Mouse (Mus musculus) retina, postnatal 1 day (tissue): ENCODE data around the gene Aldh3a1.

Experiments used
- DNase-seq: peaks from one replicate; pipeline ENCODE4 v3.0.0-alpha.2; 2012

Aldh3a1 gene

DNA sequence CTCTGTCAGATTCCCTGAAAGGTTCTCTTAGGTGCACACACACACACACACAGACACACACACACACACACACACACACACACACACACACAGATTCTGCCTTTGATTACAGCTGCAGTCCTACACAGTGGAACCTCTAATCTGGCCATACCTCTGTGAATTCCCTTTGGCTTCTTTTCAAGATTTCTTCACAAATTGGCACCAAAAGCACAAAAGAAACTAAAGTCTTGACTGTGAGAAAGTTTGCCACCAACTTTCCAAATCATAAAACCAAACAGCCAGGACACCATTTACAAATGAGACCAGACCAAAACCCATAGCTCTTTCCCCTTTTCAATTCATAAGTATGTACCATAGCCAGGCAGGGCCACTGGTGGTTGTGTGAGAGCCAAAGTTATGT lies 9.4 kb upstream of the Aldh3a1 start:
- DNase-seq, result no peak

DNA sequence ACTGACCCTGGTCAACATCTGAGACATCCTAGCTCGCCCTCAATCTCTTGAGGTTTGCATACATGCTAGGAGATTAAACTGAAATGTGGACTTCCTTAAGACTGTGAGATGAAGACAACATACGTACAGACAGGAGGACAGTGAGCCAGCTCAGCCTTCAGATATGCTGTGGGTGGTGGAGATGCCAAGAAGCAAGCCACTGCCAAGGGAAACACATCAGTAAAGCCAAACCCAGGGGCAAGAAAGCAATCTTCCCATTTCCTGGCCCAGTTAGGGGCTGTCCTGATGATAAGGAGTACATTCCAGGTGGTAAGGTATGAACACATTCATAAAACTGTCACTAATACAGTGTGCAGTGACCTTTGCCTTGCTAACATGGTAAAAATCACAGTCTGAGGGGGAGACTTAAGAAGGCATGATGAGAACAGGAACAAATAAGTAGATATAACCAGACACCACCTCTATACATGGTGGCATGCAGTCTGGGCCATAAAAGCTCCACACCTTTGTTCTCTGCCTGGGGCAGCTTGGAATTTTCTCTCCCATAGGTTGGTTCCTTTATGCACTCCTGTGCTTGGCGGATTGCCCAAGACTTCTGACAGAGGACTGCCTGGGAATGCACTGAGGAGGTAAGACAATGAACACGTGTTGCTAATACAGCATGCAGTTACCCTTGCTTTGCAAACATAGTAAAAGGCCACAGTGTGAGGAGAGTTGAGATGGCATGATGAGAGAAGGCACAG lies 7.5 kb upstream of the Aldh3a1 start:
- no peak for DNase-seq

DNA sequence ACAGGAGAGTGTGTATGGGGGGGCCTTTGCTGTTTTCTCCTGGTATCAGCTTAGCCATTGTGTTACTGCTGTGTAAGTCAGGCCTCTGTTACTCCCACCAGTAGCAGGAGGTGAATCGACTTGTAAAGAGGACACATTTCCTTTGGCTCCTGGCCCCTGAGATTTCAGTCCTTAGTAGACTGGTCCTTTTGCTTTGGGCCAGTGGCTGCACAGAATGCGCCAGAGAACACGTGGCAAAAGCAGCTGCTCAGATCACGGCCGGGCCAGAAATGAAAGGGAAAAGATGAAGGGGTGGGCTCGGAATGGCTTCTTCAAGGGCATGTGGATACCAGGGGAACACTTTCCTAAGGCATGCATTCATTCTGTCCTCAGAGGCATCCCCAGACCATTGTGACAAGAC lies 5.2 kb upstream of the Aldh3a1 start:
- DNase-seq, result no peak

DNA sequence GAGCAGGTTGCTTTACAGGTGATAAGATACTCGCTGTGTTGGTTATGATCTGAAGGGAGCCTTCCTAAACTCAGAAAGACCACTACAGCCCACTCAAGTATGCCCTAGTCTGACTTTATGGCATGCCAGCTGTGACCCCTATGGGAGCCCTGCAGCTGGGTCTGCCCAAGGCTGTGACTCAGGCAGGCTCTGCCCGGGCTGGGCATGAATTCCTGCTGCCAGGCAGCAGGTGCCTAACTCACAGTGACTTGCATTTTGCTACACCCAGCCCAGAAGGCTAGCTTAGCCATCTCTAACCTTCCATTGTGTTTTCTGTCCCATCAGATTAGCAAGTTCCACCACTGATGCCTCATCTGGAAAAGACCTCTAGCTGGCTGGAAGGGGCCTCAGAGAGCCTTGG lies 4.5 kb upstream of the Aldh3a1 start:
- DNase-seq, result no peak

DNA sequence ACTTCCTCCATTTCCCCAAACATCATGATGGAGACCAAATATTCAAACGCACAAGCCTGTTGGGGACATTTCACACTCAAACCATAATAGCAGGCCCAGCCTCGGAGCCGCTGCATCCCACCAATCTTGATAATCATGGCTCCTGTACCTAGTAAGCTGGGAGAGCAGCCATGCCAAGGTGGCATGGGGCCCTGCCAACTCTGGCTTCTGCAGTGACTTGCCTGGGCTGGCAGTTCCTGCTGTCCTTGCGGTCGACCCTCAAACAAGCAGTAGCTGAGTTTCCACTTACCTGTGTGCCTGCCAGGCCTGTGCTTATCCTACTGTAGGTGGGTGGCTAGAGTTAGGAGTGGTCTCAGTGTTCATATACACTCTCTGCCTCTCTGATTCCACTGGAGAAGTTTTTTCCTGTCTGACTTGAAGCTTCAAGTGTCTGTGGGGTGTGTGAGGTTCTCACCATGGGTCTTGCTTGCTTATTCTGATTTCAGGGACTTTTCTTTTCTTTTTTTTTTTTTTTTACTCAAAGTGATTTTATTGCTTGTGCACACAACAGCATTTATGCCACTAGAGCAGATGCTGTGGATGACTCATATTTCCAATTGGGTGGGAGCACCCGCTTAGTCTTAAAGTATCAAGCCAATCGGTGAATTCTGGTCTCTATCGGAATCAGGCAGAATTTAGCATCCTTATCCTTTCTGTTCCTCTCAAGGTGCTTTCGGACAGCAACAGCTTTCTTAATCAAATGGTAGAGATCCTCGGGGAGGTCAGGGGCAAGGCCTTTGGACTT lies 2.0 kb upstream of the Aldh3a1 start:
- no peak for DNase-seq

DNA sequence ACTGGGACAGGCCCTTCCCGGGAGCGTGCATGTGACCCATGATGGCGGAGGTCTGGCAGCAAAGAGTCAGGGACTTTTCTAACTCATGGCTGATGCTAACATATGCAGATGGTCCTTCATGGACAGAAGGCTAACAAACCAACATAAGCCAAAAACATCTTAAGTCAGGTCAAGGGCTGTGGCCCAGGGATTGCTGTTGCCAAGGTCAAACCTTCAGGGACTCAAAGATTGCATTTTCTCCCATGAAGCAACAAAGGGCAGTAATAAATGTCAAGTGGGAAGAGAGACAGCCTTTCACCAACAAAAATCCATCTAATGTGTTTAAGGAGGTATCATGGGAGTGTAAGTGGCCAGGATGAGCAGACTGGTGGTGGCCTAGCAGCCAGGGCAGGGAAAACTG lies 1.2 kb upstream of the Aldh3a1 start:
- no peak for DNase-seq

DNA sequence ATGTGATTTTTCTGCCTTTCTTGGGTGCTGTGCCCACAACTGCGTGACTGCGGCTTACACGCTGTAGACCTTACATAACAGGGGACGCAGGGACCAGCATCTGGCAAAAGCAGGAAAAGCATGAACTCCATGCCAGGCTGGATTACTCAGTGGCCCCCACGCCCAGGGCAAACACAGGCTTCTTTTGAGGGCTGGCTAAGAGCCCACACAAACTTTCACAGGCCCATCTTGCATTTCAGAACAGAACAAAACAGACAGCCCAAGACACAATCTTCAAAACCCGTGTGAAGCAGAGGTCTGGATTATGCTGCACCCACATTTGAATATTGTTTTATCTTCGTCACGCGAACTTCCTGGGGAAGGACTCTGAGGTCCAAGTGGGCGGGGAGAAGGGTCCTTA lies 979 bp downstream of the Aldh3a1 start:
- DNase-seq, result no peak

DNA sequence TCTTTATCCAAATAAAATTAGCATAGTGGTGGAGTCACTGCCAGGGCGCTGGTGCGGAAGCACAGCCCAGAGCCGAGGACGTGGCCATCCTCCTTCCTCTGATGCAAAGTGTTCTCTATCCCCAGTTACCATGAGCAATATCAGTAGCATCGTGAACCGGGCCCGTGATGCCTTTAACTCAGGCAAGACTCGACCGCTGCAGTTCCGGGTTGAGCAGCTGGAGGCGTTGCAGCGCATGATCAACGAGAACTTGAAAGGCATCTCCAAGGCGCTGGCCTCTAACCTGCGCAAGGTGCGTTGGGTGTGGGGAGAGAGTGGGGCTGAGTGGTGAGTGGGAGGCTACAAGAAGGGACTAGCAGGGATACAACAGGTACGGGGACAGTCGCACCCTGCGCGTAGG lies 4.8 kb downstream of the Aldh3a1 start:
- no peak for DNase-seq

DNA sequence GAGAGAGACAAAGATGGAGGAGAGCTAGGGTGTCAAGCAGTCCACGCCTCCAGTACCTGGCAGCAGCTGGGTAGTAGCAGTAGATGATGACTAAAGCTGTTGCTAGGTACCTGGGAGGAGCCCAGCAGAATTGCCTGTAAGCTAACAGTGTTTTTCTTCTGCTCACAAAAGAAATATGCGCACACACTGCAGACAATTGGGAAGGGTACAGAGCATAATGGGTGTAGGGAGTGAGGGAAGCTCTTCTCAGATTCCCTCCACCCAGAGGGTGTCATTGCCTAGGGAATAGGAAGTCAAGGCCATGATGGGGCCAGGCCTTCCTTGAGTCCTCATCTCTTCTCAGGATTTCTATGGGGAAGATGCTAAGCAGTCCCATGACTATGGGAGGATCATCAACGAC lies 8.6 kb downstream of the Aldh3a1 start:
- no peak for DNase-seq

DNA sequence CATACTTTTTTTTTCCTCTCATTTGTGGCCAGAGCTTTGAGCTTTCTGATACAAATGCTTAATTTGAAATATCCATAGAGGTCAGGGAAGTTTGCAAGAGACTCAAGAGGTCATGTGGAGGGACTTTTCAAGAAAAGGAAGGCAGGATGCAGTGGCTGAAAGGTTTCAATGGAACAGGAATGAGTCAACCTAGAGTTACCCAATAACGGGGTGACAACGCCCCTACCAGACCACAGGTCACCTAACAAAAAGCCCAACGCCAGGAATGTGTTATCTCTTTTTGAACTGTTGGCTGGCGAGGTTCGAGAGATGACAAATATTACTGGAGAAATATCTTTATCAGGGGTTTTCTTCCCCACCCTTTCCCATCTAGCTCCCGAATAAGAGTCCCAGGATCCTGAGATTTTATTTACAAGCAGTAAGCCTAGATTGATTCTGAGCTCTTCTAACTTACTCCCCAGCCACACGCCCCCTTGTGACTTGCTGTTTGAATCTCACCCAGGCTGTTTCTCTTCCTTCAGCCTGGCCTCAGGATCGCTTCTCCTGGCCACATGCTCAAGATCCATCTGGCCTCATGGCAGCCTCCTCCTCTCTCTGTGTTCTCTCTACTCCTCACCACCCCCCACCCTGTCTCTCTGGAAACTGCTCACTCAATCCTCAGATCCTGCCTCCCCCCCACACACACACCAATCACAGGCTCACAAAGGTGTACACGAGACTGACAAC lies 13.0 kb downstream of the Aldh3a1 start:
- no peak for DNase-seq

DNA sequence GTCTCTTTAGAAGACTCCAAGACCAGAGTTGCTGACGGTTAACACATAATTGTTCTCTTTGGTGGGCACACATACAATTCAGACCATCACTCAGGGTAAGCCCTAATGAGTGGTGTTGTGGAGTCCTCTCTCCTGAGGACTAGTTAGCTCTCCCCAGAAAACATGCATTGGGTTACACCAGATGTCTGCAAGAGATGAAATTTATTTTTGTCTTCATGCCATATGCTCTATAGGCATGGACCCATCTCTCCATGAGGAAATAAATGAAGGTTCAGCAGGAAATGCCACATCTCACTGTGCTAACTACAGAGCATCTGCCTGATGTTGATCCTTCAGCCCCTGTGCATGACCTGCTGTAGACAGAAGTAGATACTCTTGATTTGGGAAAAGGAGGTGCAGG lies 14.7 kb downstream of the Aldh3a1 start:
- no peak for DNase-seq

DNA sequence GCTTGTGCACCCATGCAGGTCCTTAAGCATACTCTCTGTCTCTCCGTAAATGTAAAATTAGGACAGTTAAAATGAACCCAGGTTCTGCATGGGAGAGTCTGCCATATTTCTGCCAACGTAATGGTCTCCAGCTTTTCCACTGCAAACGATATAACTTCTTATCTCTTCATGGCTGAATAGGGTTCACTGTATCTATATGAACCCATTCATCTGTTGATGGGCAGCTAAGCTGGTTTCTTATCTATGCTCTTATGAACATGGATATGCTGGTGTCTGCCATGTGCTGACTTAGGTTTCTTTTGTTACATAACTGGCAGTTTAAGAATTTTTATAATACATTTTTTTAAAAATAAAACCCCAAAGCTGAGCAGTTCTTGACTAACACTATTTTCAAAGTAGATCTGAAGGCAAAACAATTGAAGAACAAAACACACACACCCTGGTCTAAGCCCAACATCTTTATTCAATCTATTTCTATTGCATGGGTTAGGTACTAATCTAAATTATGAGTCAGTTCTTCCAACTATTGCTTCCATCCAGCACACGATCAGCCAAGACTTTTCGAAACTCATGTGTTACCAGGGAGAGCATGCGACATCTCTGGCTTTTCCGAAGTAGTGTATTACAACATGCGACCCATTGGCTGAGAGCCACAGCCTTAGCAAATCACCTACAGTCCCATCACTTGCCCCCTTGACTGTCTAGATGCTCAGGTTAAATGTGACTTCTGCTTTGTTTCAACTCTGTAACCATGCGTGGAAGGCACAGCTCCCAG lies 15.8 kb downstream of the Aldh3a1 start:
- DNase-seq, result no peak

DNA sequence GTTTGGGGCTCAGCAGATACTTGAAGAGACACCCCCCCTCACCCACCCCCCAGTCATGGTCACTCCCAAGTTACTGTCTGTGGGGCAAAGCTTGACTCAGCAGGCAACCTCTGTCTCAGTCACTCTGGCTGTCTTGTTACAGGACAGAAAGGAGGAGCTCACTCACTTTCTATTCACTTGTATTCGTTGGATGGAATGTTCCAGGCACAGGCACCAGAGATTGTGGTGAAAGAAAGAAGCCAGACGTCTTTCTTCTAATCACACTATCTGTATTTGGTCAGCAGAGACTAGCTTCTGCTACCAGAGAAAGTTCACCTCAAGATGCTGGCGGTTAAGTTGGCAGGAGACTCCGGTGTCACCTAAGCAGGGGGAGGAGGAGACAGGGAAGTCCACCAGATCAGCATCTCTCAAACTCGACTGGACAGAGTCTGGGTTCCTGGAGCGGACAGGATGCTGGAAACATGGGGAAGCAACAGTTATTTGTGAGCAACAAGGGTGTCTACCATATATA lies 17.0 kb downstream of the Aldh3a1 start:
- DNase-seq, result no peak

DNA sequence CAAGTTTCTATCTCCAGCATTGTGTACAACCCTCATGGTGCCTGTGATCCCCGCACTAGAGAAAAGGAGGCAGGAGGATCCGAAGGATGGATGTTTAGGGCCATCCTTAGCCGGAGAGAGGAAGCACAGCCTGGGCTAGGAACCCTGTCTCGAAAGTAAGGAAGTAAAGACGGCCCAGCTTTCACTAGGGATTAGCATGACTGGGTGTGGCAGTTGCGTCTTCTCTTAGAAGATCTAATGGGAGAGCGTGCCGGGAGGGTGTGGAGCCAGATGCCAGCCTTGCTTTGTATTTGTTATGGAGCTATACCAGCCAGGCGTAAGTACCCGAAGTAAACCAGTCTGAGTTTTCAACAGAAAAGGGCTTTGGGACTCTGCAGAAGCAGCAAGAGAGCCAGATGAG lies 17.6 kb downstream of the Aldh3a1 start:
- DNase-seq, result no peak

DNA sequence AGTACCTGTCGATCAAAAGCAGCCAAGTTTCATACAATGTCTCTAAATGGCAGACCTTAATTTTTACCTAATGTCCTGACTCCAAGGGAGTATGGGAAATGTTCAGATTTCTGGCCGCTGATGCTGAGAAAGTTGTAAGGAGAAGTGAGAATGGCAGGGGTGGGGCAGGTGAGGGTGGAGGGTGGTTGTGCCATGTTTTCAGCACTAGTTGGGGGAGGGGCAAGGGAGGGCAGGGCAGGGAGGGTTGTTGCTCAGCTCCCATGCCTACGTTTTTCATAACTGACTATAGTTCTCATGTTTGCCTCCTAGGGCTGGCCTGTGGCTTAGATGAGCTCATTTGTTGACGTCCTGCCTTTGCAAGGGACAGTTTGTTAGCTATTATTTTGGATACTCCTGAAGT lies 18.2 kb downstream of the Aldh3a1 start:
- DNase-seq, result no peak

DNA sequence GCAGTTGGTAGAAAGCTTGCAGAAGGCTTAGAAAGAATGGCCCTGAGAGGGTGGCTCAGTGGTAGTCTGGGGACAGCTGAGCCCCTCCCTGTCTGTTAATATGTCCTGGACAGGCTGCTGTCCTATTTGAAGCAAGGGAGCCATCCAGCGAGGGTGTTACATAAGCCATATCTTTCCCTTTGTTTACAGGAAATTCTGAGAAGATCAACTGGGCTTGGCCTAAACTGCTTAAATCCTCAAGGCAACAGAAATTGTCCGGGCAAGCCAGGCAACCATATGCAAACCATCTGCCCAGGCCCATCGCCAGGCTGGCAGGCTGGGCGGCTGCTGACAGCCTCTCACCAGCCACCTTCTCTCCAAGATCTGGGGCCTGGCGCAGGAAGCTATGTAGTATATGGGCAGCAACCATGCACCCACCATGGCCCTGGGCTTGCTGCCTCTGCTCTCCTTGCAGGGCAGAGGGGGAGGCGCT lies 18.6 kb downstream of the Aldh3a1 start:
- DNase-seq, result peak; percentile 58

DNA sequence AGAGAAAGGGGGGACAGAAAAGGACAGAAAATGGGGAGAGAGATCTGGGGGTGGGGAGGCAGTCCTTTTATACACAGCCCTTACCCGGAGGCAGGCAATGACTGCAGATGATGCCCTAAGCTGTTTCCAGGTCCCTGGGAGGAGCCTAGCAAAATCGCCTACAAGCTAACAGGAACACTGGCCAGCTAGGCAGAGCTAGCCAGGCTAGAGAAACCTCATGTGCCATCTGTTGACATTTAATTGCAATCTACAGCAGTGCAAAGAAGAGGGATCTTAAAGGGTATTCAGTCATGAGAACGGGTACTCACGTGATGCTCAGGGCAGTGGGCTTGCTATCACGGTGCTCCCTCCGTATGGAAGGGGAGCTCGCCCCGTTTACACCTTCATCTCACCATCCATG lies 20.5 kb downstream of the Aldh3a1 start:
- no peak for DNase-seq

DNA sequence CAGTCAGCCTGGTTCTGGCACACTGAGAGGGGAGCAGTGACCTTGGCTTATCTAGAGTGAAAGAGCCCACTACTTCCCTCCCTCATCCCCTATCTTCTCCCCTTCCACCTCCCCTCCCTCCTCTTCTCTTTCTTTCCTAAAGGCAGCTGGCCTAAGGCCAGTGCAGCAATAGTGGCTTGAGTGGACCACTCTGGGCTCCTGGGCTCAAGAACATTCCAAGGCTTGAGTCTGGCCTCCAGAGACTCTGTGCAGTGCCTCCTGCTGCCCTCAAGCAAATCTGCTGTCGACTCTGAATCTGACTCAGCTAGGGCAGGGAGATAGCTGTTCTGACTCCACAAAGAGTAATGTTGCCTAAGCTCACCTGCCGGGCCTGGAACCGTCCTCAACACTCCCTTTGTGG lies 21.1 kb downstream of the Aldh3a1 start:
- no peak for DNase-seq

DNA sequence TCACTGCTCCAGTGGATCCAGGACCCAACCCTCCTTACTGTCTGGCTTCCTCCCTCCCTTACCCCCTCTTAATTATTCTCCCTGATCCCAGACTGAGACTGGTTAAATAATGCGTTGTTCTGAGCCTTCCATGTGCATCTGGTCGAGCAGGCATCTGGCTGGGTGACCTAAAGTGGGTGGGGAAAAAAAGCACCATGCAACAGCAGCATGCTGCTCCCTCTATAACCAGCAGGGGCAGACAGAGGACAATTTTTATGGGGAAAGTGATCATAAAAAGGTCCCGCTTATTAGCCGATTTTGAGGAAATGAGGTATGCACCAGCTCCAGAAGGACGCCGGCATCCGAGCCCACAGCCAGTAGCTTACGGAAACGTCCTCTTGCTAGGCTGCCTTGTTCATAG lies 24.0 kb downstream of the Aldh3a1 start:
- peak; percentile 86 for DNase-seq

DNA sequence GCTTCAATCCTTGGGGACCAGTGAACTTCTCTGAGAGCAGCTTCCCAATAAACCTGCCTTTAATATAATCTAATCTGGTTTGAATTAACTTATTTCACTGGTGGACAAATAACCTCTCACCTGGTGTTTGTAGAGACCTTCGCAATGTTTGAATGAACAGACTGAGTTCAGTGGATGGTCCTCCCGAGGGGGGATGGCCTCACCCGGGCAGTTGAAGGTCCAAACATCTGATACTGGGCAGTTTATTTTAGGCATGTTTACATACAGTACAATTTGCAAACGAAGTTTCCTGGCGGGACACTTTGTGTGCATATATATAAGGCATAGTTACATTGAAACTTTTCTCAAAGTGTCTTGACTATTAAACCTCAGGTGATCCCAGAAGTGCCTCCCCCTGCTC lies 26.8 kb downstream of the Aldh3a1 start:
- DNase-seq, result no peak

DNA sequence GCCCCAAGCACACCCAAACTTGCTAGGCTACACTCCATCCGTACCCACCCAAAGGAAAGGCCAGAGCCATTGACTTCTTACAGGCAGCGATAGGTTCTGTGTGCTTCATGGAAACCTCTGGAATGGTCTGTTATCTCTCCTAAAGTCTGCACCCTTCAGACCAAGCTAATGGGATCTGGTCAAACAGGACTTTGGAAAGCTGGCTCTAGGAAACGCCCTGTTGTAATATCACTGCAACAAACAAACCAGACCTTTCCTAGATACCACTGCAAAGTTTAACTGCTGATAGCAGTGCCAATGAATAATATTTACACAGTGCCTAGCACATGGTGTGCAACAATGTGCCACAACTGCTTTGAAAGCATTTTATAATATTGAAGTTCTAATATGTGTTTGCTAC lies 28.7 kb downstream of the Aldh3a1 start:
- DNase-seq, result no peak

DNA sequence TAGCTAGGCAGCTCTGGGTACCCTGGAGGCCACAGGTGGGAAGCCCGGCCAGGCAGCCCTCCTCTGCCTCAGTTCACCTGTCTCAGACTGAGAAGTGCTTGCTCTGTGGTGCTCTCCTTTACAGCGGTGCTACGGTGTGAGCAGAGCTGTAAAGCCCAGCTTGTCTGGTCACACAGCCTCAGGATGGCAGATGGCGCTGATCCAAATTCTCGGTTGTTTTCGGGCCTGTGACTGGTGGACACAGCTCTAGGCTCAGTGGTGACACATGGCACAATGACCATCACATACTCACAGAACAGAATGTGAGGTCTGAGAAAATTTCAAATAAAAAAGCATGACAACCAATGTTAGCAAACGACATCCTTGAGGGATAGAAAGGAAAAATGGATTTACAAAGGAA lies 37.1 kb downstream of the Aldh3a1 start:
- no peak for DNase-seq

DNA sequence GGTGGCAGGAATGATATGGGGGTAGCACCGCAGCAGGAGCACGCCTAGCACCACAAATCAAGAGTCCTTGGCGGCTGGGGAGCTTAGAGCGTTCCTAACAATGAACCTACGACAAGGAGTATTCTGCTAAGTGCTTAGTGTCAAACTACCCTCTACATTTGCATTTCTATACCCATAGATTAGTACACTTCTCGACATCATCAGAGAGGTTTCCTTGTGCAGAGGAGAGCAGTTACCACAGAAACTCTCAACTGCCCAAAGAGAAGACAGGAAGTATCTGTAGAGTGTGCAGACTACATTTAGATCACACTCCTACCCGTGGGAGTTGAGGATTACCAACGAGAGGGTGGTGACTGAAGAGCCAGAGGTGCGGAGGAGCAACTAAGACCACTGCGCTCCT lies 44.4 kb downstream of the Aldh3a1 start:
- no peak for DNase-seq
